Mouse (Mus musculus): ENCODE data around the gene Zranb3. TPM values are rescaled to one million over a fixed set of nuclear protein-coding genes. Genes with fewer than 3 reads are reported as not detected.

Zranb3 gene
- total RNA-seq, 2 experiments from 2014 or later = 16.5 to 23.1 TPM

GRCm38 (mm10) chr1:128062167-128062566, 40.7 kb downstream of the Zranb3 start:
- 0 out of 2 replicates have a peak, but pooled peaks have one; percentile 37 for ATAC-seq (replicated peaks; ENCODE audit: low FRiP score, low TSS enrichment, poor library complexity, severe bottlenecking)

GRCm38 (mm10) chr1:128061401-128061800, 41.4 kb downstream of the Zranb3 start:
- no peak for ATAC-seq (replicated peaks; ENCODE audit: low FRiP score, low TSS enrichment, poor library complexity, severe bottlenecking)

DNA sequence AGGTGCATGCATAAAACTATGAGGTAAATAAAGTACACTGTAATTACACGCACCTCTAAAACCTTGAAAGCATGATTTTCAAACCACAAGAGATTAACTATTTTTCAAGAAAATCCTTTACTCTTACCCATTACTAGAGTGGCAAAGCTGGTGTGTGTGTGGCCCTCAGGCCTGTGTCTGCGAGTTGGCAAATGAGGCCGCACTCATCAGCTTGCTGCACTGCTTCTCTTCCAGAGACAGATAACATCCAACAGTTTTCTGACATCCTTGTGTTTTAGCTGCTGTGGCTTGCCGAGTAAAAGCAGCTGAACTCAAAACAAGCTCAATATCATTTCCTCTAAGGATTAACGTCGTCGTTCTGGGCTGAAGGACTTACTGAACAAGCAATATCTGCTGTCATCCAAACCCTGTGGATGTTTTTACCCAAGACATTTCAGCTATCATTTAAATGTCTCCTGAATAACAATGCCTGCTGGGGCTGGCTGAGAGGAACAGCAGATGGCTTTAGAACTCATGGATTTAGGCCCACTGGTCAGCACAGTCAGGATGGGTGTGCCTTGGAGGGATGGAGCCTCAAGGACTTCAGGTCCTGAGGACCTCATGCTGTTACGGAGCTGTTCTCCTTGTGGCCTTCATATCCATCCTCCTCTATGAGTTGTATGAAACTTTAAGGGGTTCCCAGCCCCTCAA, 42.0 kb downstream of the Zranb3 start:
- ATAC-seq (replicated peaks; ENCODE audit: low FRiP score, low TSS enrichment, poor library complexity, severe bottlenecking) = peak; percentile 69

DNA sequence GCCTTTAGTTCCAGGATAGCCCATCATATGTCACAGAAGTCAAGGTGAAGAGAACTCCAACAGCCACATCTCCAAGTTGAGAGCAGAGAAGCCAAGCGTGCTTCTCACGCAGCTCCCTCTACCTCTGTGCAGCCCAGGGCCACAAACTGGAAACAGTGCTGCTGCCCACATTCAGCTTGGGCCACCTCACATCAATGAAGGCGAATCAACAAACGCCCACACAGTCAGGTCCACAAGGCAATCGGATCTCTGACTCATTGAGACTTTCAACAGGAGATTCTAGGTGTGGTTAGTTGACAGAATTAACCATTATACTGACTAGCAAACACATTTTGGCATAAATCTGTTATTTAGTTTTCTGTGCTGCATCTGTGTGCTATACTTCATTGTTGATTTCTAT, 44.2 kb downstream of the Zranb3 start:
- ATAC-seq (replicated peaks; ENCODE audit: low FRiP score, low TSS enrichment, poor library complexity, severe bottlenecking) = no peak

DNA sequence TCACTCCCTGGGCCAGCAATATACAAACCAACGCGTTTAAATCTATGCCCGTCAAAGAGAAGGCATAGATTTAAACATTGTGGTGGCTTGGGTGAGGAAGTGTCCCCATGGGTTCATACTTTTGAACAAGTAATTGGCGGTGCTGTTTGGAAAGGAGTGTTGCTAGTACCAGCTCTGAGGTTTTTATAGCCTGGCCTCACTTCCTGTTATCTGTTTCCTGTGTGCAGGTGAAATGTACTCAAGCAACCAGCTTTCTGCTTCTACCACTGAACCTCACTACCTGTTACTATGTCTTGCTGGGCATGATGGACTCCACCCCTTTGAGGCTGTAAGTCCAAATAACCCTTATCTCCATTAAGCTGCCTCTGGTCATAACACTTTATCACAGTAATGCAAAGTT, 45.6 kb downstream of the Zranb3 start:
- no peak for ATAC-seq (replicated peaks; ENCODE audit: low FRiP score, low TSS enrichment, poor library complexity, severe bottlenecking)

GRCm38 (mm10) chr1:128046920-128047319, 55.9 kb downstream of the Zranb3 start:
- ATAC-seq (replicated peaks; ENCODE audit: low FRiP score, low TSS enrichment, poor library complexity, severe bottlenecking) = no peak

GRCm38 (mm10) chr1:128046455-128046854, 56.4 kb downstream of the Zranb3 start:
- ATAC-seq (replicated peaks; ENCODE audit: low FRiP score, low TSS enrichment, poor library complexity, severe bottlenecking) = no peak

DNA sequence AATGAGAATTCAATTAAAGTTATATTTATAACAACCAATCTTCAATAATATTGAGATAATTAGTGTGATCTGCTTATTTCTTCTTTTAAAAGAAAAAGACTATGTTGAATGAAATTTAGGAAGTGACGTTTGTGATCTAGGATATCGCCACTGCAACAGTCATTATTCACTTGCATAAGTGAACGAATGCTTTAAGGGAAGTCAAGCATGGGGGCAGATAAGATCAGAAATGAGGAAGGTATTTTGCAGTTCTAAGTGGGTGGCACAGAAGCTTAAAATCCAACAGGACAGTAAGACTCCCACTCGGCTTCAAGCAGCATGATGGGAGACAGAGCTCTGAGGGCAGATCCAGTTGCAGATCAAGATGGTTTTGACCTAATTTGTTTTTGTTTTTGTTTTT, 58.7 kb downstream of the Zranb3 start:
- no peak for ATAC-seq (replicated peaks; ENCODE audit: low FRiP score, low TSS enrichment, poor library complexity, severe bottlenecking)

DNA sequence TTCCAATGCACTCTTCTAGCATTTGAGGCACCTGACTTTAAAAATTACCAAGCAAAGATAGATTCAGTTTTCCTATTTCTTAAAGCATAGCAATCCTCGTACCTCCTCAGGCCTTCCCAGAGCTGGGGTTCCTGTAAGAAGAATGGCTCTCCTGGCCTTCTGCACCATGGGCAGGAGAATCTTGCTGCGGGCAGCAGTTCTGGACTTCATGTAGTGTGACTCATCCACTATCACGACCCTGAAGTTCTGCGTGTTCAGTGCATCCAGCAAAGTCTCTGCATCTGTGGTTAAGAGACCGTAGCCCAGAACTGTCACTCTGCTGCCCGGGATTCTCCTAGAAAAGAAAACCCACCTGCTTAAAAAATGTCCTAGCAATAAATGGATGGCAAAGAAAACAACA, 66.6 kb downstream of the Zranb3 start:
- ATAC-seq (replicated peaks; ENCODE audit: low FRiP score, low TSS enrichment, poor library complexity, severe bottlenecking) = no peak

GRCm38 (mm10) chr1:128032123-128032522, 70.7 kb downstream of the Zranb3 start:
- no peak for ATAC-seq (replicated peaks; ENCODE audit: low FRiP score, low TSS enrichment, poor library complexity, severe bottlenecking)

GRCm38 (mm10) chr1:128031524-128031923, 71.3 kb downstream of the Zranb3 start:
- ATAC-seq (replicated peaks; ENCODE audit: low FRiP score, low TSS enrichment, poor library complexity, severe bottlenecking) = no peak

- ATAC-seq (replicated peaks; ENCODE audit: low FRiP score, low TSS enrichment, poor library complexity, severe bottlenecking) = no peak
Observed at GRCm38 (mm10) chr1:128024363-128025114, 78.3 kb downstream of the Zranb3 start.

- no peak for ATAC-seq (replicated peaks; ENCODE audit: low FRiP score, low TSS enrichment, poor library complexity, severe bottlenecking)
Observed at GRCm38 (mm10) chr1:128020001-128020770, 82.7 kb downstream of the Zranb3 start.

- ATAC-seq (replicated peaks; ENCODE audit: low FRiP score, low TSS enrichment, poor library complexity, severe bottlenecking) = no peak
Observed at GRCm38 (mm10) chr1:128016035-128016492, 86.8 kb downstream of the Zranb3 start.

GRCm38 (mm10) chr1:128013698-128014386, 89.0 kb downstream of the Zranb3 start:
- peak; percentile 72 for ATAC-seq (replicated peaks; ENCODE audit: low FRiP score, low TSS enrichment, poor library complexity, severe bottlenecking)

GRCm38 (mm10) chr1:128009751-128010150, 93.1 kb downstream of the Zranb3 start:
- no peak for ATAC-seq (replicated peaks; ENCODE audit: low FRiP score, low TSS enrichment, poor library complexity, severe bottlenecking)

- peak; percentile 55; the same call in 1 of the 2 replicates for ATAC-seq (replicated peaks; ENCODE audit: low FRiP score, low TSS enrichment, poor library complexity, severe bottlenecking)
Observed at GRCm38 (mm10) chr1:128006042-128006600, 96.7 kb downstream of the Zranb3 start.

DNA sequence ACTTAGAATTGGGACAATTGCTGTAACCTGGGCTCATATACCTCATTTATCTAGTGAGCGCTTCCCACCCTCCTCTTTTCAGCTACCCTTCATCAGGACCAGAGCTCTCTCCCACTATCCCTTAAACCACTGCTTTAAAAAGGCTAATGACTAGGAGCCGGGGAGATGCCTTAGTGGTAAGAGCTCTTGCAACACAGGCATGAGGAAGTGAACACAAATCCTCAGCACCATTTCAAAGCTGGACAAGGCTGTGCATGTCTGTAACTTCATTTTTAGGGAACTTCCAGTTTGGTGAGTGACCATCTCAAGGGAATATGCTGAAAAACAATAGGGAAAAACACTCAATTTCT, 98.5 kb downstream of the Zranb3 start:
- no peak for ATAC-seq (replicated peaks; ENCODE audit: low FRiP score, low TSS enrichment, poor library complexity, severe bottlenecking)

DNA sequence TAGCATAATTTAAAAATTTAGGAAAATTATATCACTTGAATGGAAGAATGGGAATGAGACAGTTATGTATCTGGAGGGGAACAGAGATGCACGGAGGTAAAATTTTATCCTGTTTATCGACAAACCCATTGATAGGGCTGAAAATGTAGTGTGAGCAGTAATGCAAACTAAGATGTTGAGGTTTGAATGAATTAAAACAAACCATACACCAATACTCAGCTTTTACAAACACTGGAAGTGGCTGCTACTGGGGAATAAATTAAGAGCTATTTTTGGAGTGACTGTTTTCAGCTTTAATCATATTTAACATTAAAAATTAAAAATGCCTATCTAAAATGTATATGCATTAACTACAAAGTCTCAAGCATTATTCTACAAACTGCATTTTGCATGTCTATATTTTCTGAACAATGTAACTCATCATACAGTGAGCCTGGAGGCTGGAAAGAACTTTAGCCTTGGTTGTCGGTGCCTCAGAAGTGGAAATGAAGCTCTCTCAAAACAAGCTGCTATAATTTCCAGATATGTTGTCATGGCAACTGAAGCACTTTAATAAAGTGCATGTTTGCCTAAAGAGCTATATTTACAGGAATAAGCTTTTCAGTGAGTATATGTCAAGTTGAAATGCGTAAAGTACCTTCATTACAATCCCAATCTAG, 99.0 kb downstream of the Zranb3 start:
- ATAC-seq (replicated peaks; ENCODE audit: low FRiP score, low TSS enrichment, poor library complexity, severe bottlenecking) = no peak

Data from megakaryocyte-erythroid progenitor cell, adult 5-6 weeks (primary cell).